Mouse (Mus musculus): ENCODE measurements around the gene Axin1.

The Axin1 gene

GRCm38 (mm10) chr17:26237667-26238066, 99.2 kb downstream of the Axin1 start:
- in situ Hi-C loops (cut with MboI, MseI) = loop anchor here (5.0 kb wide), 1 partner anchor 115 kb away; the partner anchor contains the start of gene Mrpl28

DNA sequence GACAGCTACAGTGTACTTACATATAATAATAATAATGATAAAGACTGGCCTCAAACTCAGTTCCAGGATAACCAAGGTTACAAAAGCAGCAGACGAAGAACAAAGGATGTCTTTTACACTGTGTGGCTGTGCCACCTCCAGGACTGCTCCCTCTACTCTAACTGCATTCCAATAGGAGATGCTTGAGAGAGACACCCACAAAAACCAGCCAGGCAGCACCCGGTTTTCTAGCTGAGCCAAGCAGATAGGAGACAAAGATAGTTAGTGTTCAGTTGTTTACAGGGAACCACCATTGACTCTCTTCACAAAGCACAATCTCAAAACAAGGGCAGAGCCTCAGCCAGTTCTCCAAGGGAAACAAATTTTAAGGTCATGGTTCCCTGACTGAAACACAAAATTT, 101.1 kb downstream of the Axin1 start:
- in situ Hi-C loops (cut with MboI, MseI) = loop anchor here (5.0 kb wide), 1 partner anchor 117 kb away; the partner anchor contains the start of gene Mrpl28

GRCm38 (mm10) chr17:26240120-26240790, 101.8 kb downstream of the Axin1 start:
- in situ Hi-C loops (cut with MboI, MseI) = no loop called here

DNA sequence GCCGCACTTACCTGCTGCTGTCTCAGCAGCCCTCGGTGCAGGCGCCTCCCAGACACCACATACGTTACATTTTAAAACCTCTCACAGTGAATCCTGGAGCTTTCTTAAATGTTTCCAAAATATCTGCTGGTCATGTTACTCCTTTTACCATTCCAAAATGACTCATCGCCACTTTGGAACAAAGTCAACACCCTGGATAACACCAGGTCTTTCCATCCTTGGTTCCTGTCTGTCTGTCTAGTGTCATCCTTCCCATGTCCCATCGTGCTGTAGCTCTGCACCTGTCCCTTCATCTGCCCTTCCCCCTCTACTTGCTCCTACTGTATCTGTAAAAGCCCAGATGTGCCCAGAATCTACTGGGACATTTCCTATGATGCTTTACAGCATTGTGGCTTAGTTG, 102.5 kb downstream of the Axin1 start:
- in situ Hi-C loops (cut with MboI, MseI) = no loop called here

DNA sequence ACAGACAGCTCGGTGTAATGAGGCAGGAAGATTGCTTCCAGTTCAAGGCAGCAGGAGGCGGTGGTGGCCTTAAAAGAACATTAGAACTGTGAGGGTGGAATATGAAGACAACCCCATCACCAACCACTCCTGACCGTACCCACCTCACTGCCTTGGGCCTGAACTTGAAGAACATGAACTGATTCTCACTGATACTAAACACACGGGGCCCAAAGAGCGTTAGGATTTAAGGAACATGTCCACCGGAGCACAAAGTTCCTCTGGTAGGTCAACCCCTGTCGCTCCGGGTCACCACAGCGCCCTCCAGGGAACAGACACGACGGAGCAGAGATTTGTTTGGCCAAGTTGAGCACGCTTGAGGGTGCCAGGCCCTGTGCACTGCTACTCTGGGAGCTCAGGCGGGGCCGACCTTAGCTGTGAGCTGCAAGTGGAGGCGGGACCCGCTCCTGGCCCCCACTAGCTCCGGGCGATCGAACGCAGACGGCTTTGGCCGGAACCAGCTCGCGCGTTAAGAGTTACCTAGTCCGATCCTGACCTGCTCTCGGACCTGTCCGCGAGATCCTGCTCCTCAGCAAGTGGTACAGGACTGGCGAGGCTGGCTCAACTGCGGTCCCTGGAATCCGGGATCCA, 105.1 kb downstream of the Axin1 start:
- in situ Hi-C loops (cut with MboI, MseI) = no loop called here

DNA sequence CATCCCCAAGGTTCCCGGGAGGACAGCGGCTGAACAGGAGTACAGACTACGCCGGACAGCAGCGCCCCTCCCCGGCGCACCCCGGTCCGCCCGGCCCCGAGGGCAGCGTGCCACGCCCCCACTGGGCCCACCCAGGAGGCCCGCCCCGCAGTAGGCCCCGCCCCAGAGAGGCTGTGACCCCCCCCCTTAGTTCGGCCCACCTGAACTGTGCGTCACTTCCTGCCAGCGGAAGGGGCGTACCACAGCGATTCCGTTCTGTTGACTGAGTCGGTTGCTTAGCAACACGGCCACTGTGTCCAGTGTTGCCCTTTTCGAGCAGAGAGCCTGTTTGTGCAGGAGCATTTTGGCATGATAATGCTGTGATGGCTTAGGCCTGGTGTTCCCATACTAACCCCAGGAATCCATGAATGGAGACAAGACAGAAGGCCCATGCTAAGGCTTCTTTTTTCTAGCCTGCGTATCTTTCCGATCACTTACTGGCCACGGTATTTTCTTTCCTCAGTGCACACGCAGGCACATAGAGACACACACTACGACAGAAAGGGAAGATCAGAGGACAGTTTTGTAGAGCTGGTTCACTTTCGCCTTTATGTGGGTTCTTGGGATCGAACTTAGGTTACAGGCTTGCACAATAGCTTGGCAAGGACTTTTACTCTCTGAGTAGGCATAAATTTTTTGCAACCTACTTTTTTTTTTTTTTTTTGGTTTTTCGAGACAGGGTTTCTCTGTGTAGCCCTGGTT, 105.8 kb downstream of the Axin1 start, which contains the start of gene Fam234a:
Gene Fam234a (minus strand): TSS at position 142 of the 741 bp plus-strand sequence.
- in situ Hi-C loops (cut with MboI, MseI) = no loop called here

All from T-helper 2 cell (primary cell).